Mouse (Mus musculus): Measurements from ENCODE around the gene Cnot3. TPM values are rescaled to one million over a fixed set of nuclear protein-coding genes. Genes with fewer than 3 reads are reported as not detected.
A peak's percentile ranks its signal among the peaks of the same experiment; 100 is the strongest.

Cnot3 gene
- polyA plus RNA-seq, 1 experiment from 2014 or later: 51.2 TPM

DNA sequence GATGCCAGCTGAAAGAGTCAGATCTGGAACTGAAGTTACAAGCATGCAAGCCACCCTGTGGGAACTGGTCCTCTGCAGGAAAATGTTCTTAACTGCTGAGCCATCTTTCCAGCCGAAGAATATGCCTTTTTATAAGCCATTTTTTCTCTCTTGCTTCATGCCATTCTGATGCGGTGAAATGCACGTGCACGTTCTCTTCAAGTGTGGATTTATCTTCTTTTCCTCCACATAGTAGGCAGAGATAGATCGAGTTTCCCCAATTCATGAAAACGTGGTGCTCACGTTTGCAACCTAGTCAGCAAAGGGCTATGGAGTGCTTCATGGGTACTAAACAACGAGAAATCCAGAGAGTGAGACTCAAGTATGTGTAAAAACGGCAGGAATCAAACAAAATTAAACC, 1.2 kb upstream of the Cnot3 start:
- H3K27me3 ChIP-seq (ENCODE audit: control insufficient read depth, insufficient read depth, low read length): no peaks in the 10 kb centered on the region
- H3K4me2 ChIP-seq (ENCODE audit: low read length): peak overlapping the region; percentile 81
- no peak for DNase-seq
- no peak for ATAC-seq (ENCODE audit: low FRiP score, low TSS enrichment)
- 24% methylated on average over 9 of the region's 9 CpGs for WGBS
- peaks cover 28% of the 10 kb centered on the region for H3K36me3 ChIP-seq (ENCODE audit: control insufficient read depth, insufficient read depth, low read length)
- H3K9me3 ChIP-seq (ENCODE audit: control insufficient read depth, low read length): no peaks in the 10 kb centered on the region
- no peak overlapping the region; the same call in 1 of the 2 replicates for H3K27ac ChIP-seq (replicated peaks; ENCODE audit: low read depth, low read length)
- peaks cover 21% of the 10 kb centered on the region for H3K4me1 ChIP-seq (ENCODE audit: control insufficient read depth, insufficient read depth, low read length)
- peak overlapping the region; percentile 90 for H3K4me3 ChIP-seq (replicated peaks; ENCODE audit: low read depth, low read length)
- no peak overlapping the region for H3K9ac ChIP-seq (replicated peaks; ENCODE audit: low read length)

DNA sequence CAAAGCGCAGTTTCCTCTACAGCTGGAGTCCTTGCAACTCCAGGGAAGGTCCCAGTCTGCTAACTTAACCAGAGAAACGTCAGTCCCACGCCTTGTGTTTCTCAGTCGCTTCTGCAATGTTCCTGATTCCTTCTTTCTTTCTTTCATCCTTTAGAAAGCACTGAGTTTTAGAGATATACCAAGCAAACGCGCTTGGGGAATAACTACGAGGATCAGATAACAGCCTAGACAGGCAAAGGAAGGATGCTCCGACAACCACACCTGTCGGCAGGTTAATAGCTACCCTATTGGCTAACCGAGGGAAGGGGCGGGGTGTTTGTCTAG, 758 bp upstream of the Cnot3 start:
- Histone ChIP-seq H3K27me3 (ENCODE audit: control insufficient read depth, insufficient read depth, low read length) (no peaks in the 10 kb centered on the region), H3K4me2 (ENCODE audit: low read length) (peak overlapping the region; percentile 81), H3K36me3 (ENCODE audit: control insufficient read depth, insufficient read depth, low read length) (peaks cover 24% of the 10 kb centered on the region), H3K4me1 (ENCODE audit: control insufficient read depth, insufficient read depth, low read length) (peaks cover 21% of the 10 kb centered on the region), H3K4me3 (replicated peaks; ENCODE audit: low read depth, low read length) (peak overlapping the region; percentile 90), H3K27ac (replicated peaks; ENCODE audit: low read depth, low read length) (no peak overlapping the region; the same call in 1 of the 2 replicates), H3K9me3 (ENCODE audit: control insufficient read depth, low read length) (no peaks in the 10 kb centered on the region), H3K9ac (replicated peaks; ENCODE audit: low read length) (no peak overlapping the region)
- no peak for ATAC-seq (ENCODE audit: low FRiP score, low TSS enrichment)
- DNase-seq: no peak
- WGBS: 0% methylated on average over 11 of the region's 11 CpGs

DNA sequence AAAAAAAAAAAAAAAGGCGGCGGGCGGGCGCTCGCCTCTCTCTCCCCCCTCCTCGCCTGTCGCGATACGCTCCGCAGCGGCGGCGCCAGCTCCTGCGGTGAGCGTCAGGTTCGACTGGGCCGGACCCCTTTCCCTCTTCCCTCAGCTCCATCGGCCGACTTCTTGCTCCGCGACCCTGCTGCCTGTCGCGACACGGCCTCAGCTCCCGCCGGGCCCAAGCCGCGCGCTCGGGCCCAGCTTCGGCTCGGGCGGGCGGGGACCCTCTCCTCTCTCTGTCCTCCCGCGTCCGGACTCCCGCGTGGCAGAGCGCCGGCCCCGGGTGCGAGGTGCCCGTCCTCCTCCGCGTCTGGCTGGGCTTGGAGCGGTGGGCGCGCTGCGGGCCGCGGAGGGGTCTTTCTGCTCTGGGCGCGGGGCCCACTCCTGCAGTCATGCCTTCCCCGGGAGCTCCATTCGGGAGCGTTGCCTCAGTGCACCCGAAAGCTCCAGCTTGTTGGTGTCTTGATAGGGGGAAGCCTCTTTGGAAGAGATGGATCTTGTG, 489 bp downstream of the Cnot3 start:
- Histone ChIP-seq H3K4me2 (ENCODE audit: low read length) (peak overlapping the region; percentile 81), H3K27ac (replicated peaks; ENCODE audit: low read depth, low read length) (peak overlapping the region; percentile 96), H3K4me3 (replicated peaks; ENCODE audit: low read depth, low read length) (peak overlapping the region; percentile 90), H3K36me3 (ENCODE audit: control insufficient read depth, insufficient read depth, low read length) (peaks cover 17% of the 10 kb centered on the region), H3K9ac (replicated peaks; ENCODE audit: low read length) (peak overlapping the region; percentile 94), H3K27me3 (ENCODE audit: control insufficient read depth, insufficient read depth, low read length) (no peaks in the 10 kb centered on the region), H3K9me3 (ENCODE audit: control insufficient read depth, low read length) (no peaks in the 10 kb centered on the region), H3K4me1 (ENCODE audit: control insufficient read depth, insufficient read depth, low read length) (peaks cover 21% of the 10 kb centered on the region)
- DNase-seq (no peak), ATAC-seq (ENCODE audit: low FRiP score, low TSS enrichment) (no peak)
- 1% methylated on average over 53 of the region's 58 CpGs for WGBS

DNA sequence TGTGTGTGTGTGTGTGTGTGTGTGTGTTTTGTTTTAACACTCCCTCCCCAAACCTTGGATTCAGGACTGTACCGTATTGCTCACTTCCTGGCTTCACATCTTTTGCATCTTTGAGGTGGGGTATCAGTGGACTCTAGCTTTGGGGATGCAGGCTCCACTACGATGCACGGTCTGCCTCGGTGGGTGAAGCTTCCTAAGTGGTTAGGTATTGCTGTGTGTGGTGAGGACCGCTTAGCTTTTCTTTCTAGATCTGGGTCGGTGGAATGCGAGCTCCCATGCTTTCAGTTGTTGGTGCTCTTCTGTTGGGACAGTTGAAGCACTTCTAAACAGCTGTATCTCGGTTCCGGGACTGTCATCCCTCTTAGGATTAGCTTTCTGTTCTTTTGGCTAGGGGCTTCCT, 1.1 kb downstream of the Cnot3 start:
- H3K9me3 ChIP-seq (ENCODE audit: control insufficient read depth, low read length): no peaks in the 10 kb centered on the region
- WGBS: 27% methylated on average over 9 of the region's 9 CpGs

DNA sequence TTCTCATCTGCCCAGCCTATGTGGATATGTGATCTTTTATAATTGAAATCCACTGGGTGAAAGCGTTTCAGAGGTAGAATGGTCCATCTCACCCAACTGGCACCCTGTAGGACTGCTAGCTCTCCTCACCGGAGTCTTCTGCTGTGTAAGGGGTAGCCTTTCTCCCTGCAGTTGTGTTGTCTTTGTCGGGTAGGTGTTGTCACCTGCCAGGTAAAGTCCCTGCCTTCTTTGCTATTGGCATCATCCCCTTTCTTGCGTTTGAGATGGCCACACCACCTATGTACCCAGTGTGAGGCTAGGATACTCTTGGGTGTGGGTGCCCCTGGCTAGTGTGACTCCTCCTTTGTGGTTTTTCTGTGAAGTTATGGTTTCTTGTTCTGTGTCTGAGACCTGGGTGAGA, 1.6 kb downstream of the Cnot3 start:
- no peak overlapping the region for H3K27ac ChIP-seq (replicated peaks; ENCODE audit: low read depth, low read length)
- WGBS: 73% methylated on average over 4 of the region's 4 CpGs
- no peak for DNase-seq
- ATAC-seq (ENCODE audit: low FRiP score, low TSS enrichment): no peak
- H3K36me3 ChIP-seq (ENCODE audit: control insufficient read depth, insufficient read depth, low read length): peaks cover 21% of the 10 kb centered on the region
- H3K9me3 ChIP-seq (ENCODE audit: control insufficient read depth, low read length): no peaks in the 10 kb centered on the region
- H3K4me2 ChIP-seq (ENCODE audit: low read length): peak overlapping the region; percentile 81
- no peaks in the 10 kb centered on the region for H3K27me3 ChIP-seq (ENCODE audit: control insufficient read depth, insufficient read depth, low read length)
- peak overlapping the region; percentile 90 for H3K4me3 ChIP-seq (replicated peaks; ENCODE audit: low read depth, low read length)
- peak overlapping the region; percentile 94 for H3K9ac ChIP-seq (replicated peaks; ENCODE audit: low read length)
- peaks cover 21% of the 10 kb centered on the region for H3K4me1 ChIP-seq (ENCODE audit: control insufficient read depth, insufficient read depth, low read length)

More for the DNA sequence above, 1.1 kb downstream of the Cnot3 start:
- DNase-seq (no peak), ATAC-seq (ENCODE audit: low FRiP score, low TSS enrichment) (no peak)
- peak overlapping the region; percentile 90 for H3K4me3 ChIP-seq (replicated peaks; ENCODE audit: low read depth, low read length)
- peak overlapping the region; percentile 81 for H3K4me2 ChIP-seq (ENCODE audit: low read length)
- no peaks in the 10 kb centered on the region for H3K27me3 ChIP-seq (ENCODE audit: control insufficient read depth, insufficient read depth, low read length)
- H3K9ac ChIP-seq (replicated peaks; ENCODE audit: low read length): peak overlapping the region; percentile 94
- H3K4me1 ChIP-seq (ENCODE audit: control insufficient read depth, insufficient read depth, low read length): peaks cover 21% of the 10 kb centered on the region
- H3K27ac ChIP-seq (replicated peaks; ENCODE audit: low read depth, low read length): peak overlapping the region; percentile 96; the same call in 1 of the 2 replicates
- H3K36me3 ChIP-seq (ENCODE audit: control insufficient read depth, insufficient read depth, low read length): peaks cover 17% of the 10 kb centered on the region

DNA sequence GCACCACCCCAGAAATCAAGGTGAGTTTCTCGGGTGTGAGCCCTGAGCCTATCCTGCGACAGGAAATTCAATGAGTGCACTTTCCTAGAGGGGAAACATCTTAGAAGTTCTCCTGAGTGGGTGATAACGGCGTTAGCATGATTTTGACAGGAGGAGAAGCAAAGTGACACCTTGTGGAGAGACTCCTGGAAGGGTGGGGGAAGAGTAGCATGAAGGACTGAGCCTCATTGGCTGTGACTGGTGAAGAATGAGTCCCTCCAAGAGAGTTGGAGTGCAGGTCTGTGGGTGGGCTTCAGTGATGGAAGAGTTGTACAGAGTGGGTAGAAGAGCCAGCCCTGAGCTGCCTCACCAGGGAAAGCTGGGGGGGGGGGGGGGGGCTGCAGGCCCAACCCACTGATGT, 11.9 kb downstream of the Cnot3 start:
- Histone ChIP-seq H3K4me1 (ENCODE audit: control insufficient read depth, insufficient read depth, low read length) (no peaks in the 10 kb centered on the region), H3K4me3 (replicated peaks; ENCODE audit: low read depth, low read length) (no peak overlapping the region), H3K27ac (replicated peaks; ENCODE audit: low read depth, low read length) (no peak overlapping the region), H3K36me3 (ENCODE audit: control insufficient read depth, insufficient read depth, low read length) (peaks cover 97% of the 10 kb centered on the region), H3K9me3 (ENCODE audit: control insufficient read depth, low read length) (no peaks in the 10 kb centered on the region), H3K4me2 (ENCODE audit: low read length) (no peak overlapping the region), H3K27me3 (ENCODE audit: control insufficient read depth, insufficient read depth, low read length) (no peaks in the 10 kb centered on the region), H3K9ac (replicated peaks; ENCODE audit: low read length) (no peak overlapping the region)
- ATAC-seq (ENCODE audit: low FRiP score, low TSS enrichment): no peak
- WGBS: 88% methylated on average over 4 of the region's 4 CpGs
- no peak for DNase-seq

- Histone ChIP-seq H3K4me1 (ENCODE audit: control insufficient read depth, insufficient read depth, low read length) (no peaks in the 10 kb centered on the region), H3K9me3 (ENCODE audit: control insufficient read depth, low read length) (no peaks in the 10 kb centered on the region), H3K4me3 (replicated peaks; ENCODE audit: low read depth, low read length) (no peak overlapping the region), H3K9ac (replicated peaks; ENCODE audit: low read length) (no peak overlapping the region), H3K4me2 (ENCODE audit: low read length) (no peak overlapping the region), H3K27me3 (ENCODE audit: control insufficient read depth, insufficient read depth, low read length) (no peaks in the 10 kb centered on the region), H3K27ac (replicated peaks; ENCODE audit: low read depth, low read length) (no peak overlapping the region), H3K36me3 (ENCODE audit: control insufficient read depth, insufficient read depth, low read length) (peaks cover 96% of the 10 kb centered on the region)
- 96% methylated on average over 14 of the region's 14 CpGs for WGBS
- ATAC-seq (ENCODE audit: low FRiP score, low TSS enrichment) (no peak), DNase-seq (no peak)
These were observed 13.5 kb downstream of the Cnot3 start for GRCm38 (mm10) chr7:3658578-3658977.

DNA sequence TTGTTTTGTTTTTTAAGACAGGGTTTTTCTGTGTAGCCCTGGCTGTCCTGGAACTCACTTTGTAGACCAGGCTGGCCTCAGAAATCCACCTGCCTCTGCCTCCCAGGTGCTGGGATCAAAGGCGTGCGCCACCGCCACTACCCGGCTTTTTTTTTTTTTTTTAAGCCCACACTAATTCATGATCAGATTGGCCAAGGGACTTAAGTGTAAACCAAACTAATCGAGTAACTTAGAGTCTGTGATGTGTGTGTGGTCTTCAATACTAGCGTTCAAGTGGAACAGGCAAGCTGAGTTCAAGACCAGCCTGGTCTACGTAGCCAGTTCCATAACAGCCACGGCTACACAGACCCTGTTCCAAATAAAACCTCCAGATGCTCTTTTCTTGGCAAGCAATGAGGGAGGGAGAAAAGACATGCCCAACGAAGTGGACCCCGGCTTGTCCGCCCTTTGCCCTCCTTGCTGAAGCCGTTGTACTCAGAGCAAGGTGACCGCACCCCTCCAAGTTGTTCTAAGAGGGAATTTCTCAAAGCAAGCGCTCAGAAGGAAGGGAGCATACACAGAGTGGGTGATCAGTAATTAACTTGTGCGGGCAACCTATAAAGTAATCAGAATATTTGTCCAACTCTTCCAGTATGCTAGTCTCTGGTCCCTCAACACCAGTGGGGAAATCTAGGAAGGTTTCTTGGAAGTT, 19.6 kb downstream of the Cnot3 start:
- peaks cover 7% of the 10 kb centered on the region; the same call in 1 of the 2 replicates for H3K4me1 ChIP-seq (ENCODE audit: control insufficient read depth, insufficient read depth, low read length)
- no peaks in the 10 kb centered on the region for H3K9me3 ChIP-seq (ENCODE audit: control insufficient read depth, low read length)
- H3K9ac ChIP-seq (replicated peaks; ENCODE audit: low read length): peak overlapping the region; percentile 51
- H3K27ac ChIP-seq (replicated peaks; ENCODE audit: low read depth, low read length): peak overlapping the region; percentile 69
- H3K36me3 ChIP-seq (ENCODE audit: control insufficient read depth, insufficient read depth, low read length): peaks cover 35% of the 10 kb centered on the region
- no peak for DNase-seq
- no peaks in the 10 kb centered on the region for H3K27me3 ChIP-seq (ENCODE audit: control insufficient read depth, insufficient read depth, low read length)
- ATAC-seq (ENCODE audit: low FRiP score, low TSS enrichment): peak; percentile 16; the same call in 1 of the 2 replicates
- WGBS: 28% methylated on average over 15 of the region's 15 CpGs
- H3K4me3 ChIP-seq (replicated peaks; ENCODE audit: low read depth, low read length): peak overlapping the region; percentile 52
- peak overlapping the region; percentile 76 for H3K4me2 ChIP-seq (ENCODE audit: low read length)
